9 mouse cellular contexts compared by ENCODE assay signal in the genomic region with DNA sequence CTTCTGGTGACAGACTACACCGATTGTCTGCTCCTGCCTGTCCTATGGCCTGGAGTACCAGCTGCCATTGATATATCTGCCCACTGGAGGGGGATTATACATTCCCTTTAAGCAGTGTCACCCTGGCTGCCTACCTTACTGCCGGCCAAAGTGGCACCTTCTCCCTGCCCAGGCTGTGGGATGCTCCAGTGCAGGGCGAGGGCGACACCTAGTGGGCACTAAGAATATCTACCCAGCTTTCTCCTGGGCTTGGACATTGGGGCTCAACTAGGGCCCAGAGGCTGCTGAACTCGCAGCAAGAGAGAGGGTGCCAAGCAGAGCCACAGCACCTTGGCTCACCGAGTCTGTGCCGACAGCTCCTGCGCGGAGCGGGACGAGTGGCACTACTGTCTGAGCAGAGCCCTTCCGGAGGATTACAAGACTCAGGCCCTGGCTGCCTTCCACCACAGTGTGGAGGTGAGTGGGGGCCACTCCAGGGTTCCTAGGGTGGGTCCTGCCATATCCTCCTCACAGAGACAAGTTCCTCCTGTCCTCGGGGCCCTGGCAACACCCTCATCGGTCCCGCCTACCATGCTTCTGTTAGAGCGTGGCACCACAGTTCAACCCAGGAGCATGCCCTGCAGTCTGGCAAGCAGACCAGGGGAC. TPM values are rescaled to one million over a fixed set of nuclear protein-coding genes. Genes with fewer than 3 reads are reported as not detected.
DNase-seq lines count a peak whose midpoint lies in the region; ATAC-seq and TF ChIP-seq lines count a peak whose summit lies in the region.
"Had no signal": no experiment of that assay in that cellular context is flagged by ENCODE, and none has a peak within 500 bp of the region (broad histone marks: within the 10 kb centered on the region; RNA-seq: fewer than 3 reads in every experiment).

No protein-coding gene starts in this region.

- no peak overlapping the region for H3K4me3 ChIP-seq in bone marrow, adult 2 months (replicated peaks; ENCODE audit: control insufficient read depth, low read depth, low read length)
- no peak overlapping the region for H3K4me3 ChIP-seq in embryonic facial prominence, embryonic 15.5 days (replicated peaks)
- no peak overlapping the region for H3K4me3 ChIP-seq in heart, embryonic 11.5 days (ENCODE audit: low read depth, low read length)
- no peak overlapping the region for H3K4me3 ChIP-seq in kidney, embryonic 16.5 days (ENCODE audit: low read length)
- no peak overlapping the region for H3K4me3 ChIP-seq in liver, embryonic 13.5 days (replicated peaks)
- no peak overlapping the region for H3K4me3 ChIP-seq in stomach, embryonic 14.5 days (ENCODE audit: low read depth, low read length)
- H3K4me3 ChIP-seq: erythroblast, embryonic 14.5 days had no signal

- H3K9ac ChIP-seq in embryonic facial prominence, embryonic 15.5 days, result no peak overlapping the region
- no peak overlapping the region for H3K9ac ChIP-seq in heart, embryonic 11.5 days (ENCODE audit: low read depth, low read length)
- H3K9ac ChIP-seq in kidney, embryonic 16.5 days (replicated peaks; ENCODE audit: low read length), result no peak overlapping the region
- no peak overlapping the region for H3K9ac ChIP-seq in liver, embryonic 13.5 days
- no peak overlapping the region for H3K9ac ChIP-seq in stomach, embryonic 14.5 days (replicated peaks; ENCODE audit: low read depth, low read length)

- no peaks in the 10 kb centered on the region; the same call in 1 of the 2 replicates for H3K4me1 ChIP-seq in bone marrow, adult 2 months (ENCODE audit: control insufficient read depth, insufficient read depth, low read length)
- peaks cover 13% of the 10 kb centered on the region for H3K4me1 ChIP-seq in embryonic facial prominence, embryonic 15.5 days
- peaks cover under 1% of the 10 kb centered on the region; the same call in 1 of the 2 replicates for H3K4me1 ChIP-seq in heart, embryonic 11.5 days (ENCODE audit: control insufficient read depth, insufficient read depth, low read length)
- no peaks in the 10 kb centered on the region for H3K4me1 ChIP-seq in kidney, embryonic 16.5 days (ENCODE audit: insufficient read depth, low read length)
- no peaks in the 10 kb centered on the region for H3K4me1 ChIP-seq in liver, embryonic 13.5 days (replicated peaks)
- no peaks in the 10 kb centered on the region for H3K4me1 ChIP-seq in stomach, embryonic 14.5 days (ENCODE audit: control insufficient read depth, insufficient read depth, low read length)

- H3K27me3 ChIP-seq in embryonic facial prominence, embryonic 15.5 days, result no peaks in the 10 kb centered on the region
- no peaks in the 10 kb centered on the region; the same call in none of the 2 replicates for H3K27me3 ChIP-seq in heart, embryonic 11.5 days (ENCODE audit: control insufficient read depth, insufficient read depth, low read length)
- H3K27me3 ChIP-seq in kidney, embryonic 16.5 days (ENCODE audit: insufficient read depth, low read length), result no peaks in the 10 kb centered on the region
- no peaks in the 10 kb centered on the region for H3K27me3 ChIP-seq in liver, embryonic 13.5 days
- no peaks in the 10 kb centered on the region for H3K27me3 ChIP-seq in stomach, embryonic 14.5 days (ENCODE audit: control insufficient read depth, insufficient read depth, low read length)

- H3K27ac ChIP-seq in bone marrow, adult 2 months (ENCODE audit: control insufficient read depth, insufficient read depth, low read depth, low read length, poor library complexity), result no peak overlapping the region
- no peak overlapping the region for H3K27ac ChIP-seq in embryonic facial prominence, embryonic 15.5 days (replicated peaks)
- H3K27ac ChIP-seq in heart, embryonic 11.5 days (ENCODE audit: low read depth, low read length), result no peak overlapping the region
- no peak overlapping the region for H3K27ac ChIP-seq in kidney, embryonic 16.5 days (ENCODE audit: low read length)
- no peak overlapping the region for H3K27ac ChIP-seq in liver, embryonic 13.5 days
- H3K27ac ChIP-seq in stomach, embryonic 14.5 days (ENCODE audit: low read length), result no peak overlapping the region

- ATAC-seq in embryonic facial prominence, embryonic 15.5 days (ENCODE audit: insufficient number of reproducible peaks, low FRiP score, low TSS enrichment, low read depth), result peak; percentile 73
- peak; percentile 62 for ATAC-seq in heart, embryonic 11.5 days (replicated peaks; ENCODE audit: insufficient number of reproducible peaks, low FRiP score, low TSS enrichment)
- peak; percentile 78 for ATAC-seq in kidney, embryonic 16.5 days (ENCODE audit: low FRiP score, low TSS enrichment)
- ATAC-seq in liver, embryonic 13.5 days (ENCODE audit: low read depth), result peak; percentile 58
- peak; percentile 82 for ATAC-seq in stomach, embryonic 14.5 days (ENCODE audit: insufficient number of reproducible peaks, insufficient read depth, low FRiP score, low read depth)

- no peaks in the 10 kb centered on the region for H3K9me3 ChIP-seq in embryonic facial prominence, embryonic 15.5 days (replicated peaks)
- no peaks in the 10 kb centered on the region for H3K9me3 ChIP-seq in heart, embryonic 11.5 days (replicated peaks; ENCODE audit: control insufficient read depth, low read length)
- H3K9me3 ChIP-seq in kidney, embryonic 16.5 days (ENCODE audit: low read length), result no peaks in the 10 kb centered on the region
- H3K9me3 ChIP-seq in liver, embryonic 13.5 days (replicated peaks), result no peaks in the 10 kb centered on the region
- no peaks in the 10 kb centered on the region for H3K9me3 ChIP-seq in stomach, embryonic 14.5 days (ENCODE audit: control insufficient read depth, low read depth, low read length)

- no peak overlapping the region for H3K4me2 ChIP-seq in embryonic facial prominence, embryonic 15.5 days (replicated peaks)
- no peak overlapping the region for H3K4me2 ChIP-seq in heart, embryonic 11.5 days
- H3K4me2 ChIP-seq in kidney, embryonic 16.5 days (replicated peaks; ENCODE audit: low read depth, low read length), result no peak overlapping the region
- no peak overlapping the region for H3K4me2 ChIP-seq in liver, embryonic 13.5 days
- H3K4me2 ChIP-seq in stomach, embryonic 14.5 days (replicated peaks; ENCODE audit: low read depth, low read length), result no peak overlapping the region

- DNase-seq in CD4-positive helper T cell, adult 2 months (ENCODE audit: low read depth, low spot score), result peak; percentile 63
- DNase-seq in liver, embryonic 13.5 days, result peak; percentile 33
- peak; percentile 71 for DNase-seq in neural tube, embryonic 10.5 days (ENCODE audit: extremely low spot score, low spot score)

- TF ChIP-seq POLR2A in bone marrow, adult 2 months (IDR thresholded peaks at IDR 0.05; ENCODE audit: borderline replicate concordance, control insufficient read depth, low read depth, low read length), result no peak

- TF ChIP-seq CTCF in bone marrow, adult 2 months (IDR thresholded peaks at IDR 0.05; ENCODE audit: control insufficient read depth, insufficient read depth, low read length), result peak; percentile 99

- H3K36me3 ChIP-seq in embryonic facial prominence, embryonic 15.5 days, result no peaks in the 10 kb centered on the region
- H3K36me3 ChIP-seq in heart, embryonic 11.5 days (ENCODE audit: control insufficient read depth, insufficient read depth, low read length), result no peaks in the 10 kb centered on the region
- no peaks in the 10 kb centered on the region for H3K36me3 ChIP-seq in kidney, embryonic 16.5 days (ENCODE audit: insufficient read depth, low read length)
- H3K36me3 ChIP-seq in liver, embryonic 13.5 days, result no peaks in the 10 kb centered on the region
- no peaks in the 10 kb centered on the region for H3K36me3 ChIP-seq in stomach, embryonic 14.5 days (ENCODE audit: control insufficient read depth, insufficient read depth, low read length)

- WGBS in bone marrow, adult 2 months, result 54% methylated on average over 16 of the region's 16 CpGs
- 32% methylated on average over 16 of the region's 16 CpGs for WGBS in embryonic facial prominence, embryonic 15.5 days
- 25% methylated on average over 16 of the region's 16 CpGs for WGBS in heart, embryonic 11.5 days (ENCODE audit: insufficient replicate concordance)
- WGBS in kidney, embryonic 16.5 days, result 39% methylated on average over 16 of the region's 16 CpGs
- 45% methylated on average over 16 of the region's 16 CpGs for WGBS in liver, embryonic 13.5 days (ENCODE audit: insufficient replicate concordance)
- 32% methylated on average over 16 of the region's 16 CpGs for WGBS in stomach, embryonic 14.5 days

RNA-seq across cellular contexts. Expression of a gene that starts 23.9 kb away (rescaled TPM):
- 14.5 and 19.9 TPM in 2 replicates for polyA plus RNA-seq in bone marrow, adult 2 months (2011; ENCODE audit: insufficient read depth, insufficient read length, low replicate concordance, missing spikeins)
- 25.3 and 25.9 TPM in 2 replicates for polyA plus RNA-seq in embryonic facial prominence, embryonic 15.5 days (2015; fragmentation: Nextera tagmentation; extraction: Ambion mirVana)
- polyA plus RNA-seq in heart, embryonic 11.5 days (2014; fragmentation: Nextera tagmentation; extraction: Ambion mirVana), result 16.4 and 16.9 TPM in 2 replicates
- polyA plus RNA-seq in kidney, embryonic 16.5 days (2015; fragmentation: Nextera tagmentation; extraction: Ambion mirVana), result 12.6 and 16.5 TPM in 2 replicates
- 5.6 and 6.4 TPM in 2 replicates for polyA plus RNA-seq in liver, embryonic 13.5 days (2015; fragmentation: Nextera tagmentation; extraction: Ambion mirVana)
- 25.5 and 31.1 TPM in 2 replicates for polyA plus RNA-seq in stomach, embryonic 14.5 days (2014; fragmentation: Nextera tagmentation; extraction: Ambion mirVana)
